Mouse (Mus musculus): Measurements from ENCODE around the gene Selplg. TPM values are rescaled to one million over a fixed set of nuclear protein-coding genes. Genes with fewer than 3 reads are reported as not detected.
A peak's percentile ranks its signal among the peaks of the same experiment; 100 is the strongest.

Selplg gene
- polyA plus RNA-seq, 1 experiment from 2014 or later = 1.7 TPM

DNA sequence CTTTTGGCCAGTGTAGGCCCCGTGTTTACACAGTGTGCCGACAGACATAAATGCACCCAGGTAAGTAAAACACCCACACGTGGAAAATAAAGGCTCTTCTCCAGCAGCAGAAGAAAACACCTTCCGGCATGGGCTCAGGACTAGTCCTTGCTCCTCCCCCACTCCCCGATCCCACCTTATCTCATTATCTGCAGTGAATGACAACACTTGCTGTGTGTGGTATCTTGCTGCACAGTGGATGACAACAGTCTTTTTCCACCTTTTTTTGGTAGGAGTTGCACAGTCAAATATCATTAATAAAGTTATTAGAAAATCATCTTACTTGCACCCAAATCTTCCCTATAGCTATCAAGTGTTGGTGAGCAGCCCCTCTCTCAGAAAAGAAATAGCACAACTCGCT is 32.5 kb upstream of the Selplg start:
- WGBS = 95% methylated on average over 6 of the region's 6 CpGs
- no peak for DNase-seq (ENCODE audit: low spot score)
- Histone ChIP-seq H3K36me3 (peaks cover 64% of the 10 kb centered on the region), H3K27me3 (ENCODE audit: insufficient read depth, poor library complexity, severe bottlenecking) (no peaks in the 10 kb centered on the region), H3K4me3 (no peak overlapping the region), H3K4me1 (replicated peaks) (peaks cover 24% of the 10 kb centered on the region), H3K9me3 (no peaks in the 10 kb centered on the region), H3K27ac (no peak overlapping the region)

DNA sequence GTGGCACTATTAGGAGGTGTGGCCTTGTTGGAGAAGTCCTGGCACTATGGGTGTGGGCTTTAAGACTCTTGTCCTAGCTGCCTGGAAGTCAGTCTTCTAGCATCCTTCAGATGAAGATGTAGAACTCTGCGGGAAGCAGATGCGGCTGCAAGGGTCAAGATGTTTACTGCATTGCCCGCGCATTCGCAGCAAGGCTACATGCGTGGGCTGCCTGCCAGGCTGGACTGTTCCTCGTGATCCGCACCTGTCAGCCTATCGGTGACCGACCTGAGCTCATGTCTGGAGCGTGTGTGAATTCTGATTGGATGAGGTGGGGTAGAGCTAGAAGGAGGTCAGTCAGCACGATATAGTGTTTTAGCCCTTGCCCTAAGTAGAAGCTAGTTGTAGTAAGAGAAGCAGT is 31.6 kb upstream of the Selplg start:
- H3K27me3 ChIP-seq (ENCODE audit: insufficient read depth, poor library complexity, severe bottlenecking) = no peaks in the 10 kb centered on the region
- peaks cover 21% of the 10 kb centered on the region for H3K4me1 ChIP-seq (replicated peaks)
- H3K27ac ChIP-seq = no peak overlapping the region
- WGBS = 97% methylated on average over 12 of the region's 12 CpGs
- H3K4me3 ChIP-seq = no peak overlapping the region
- no peaks in the 10 kb centered on the region for H3K9me3 ChIP-seq
- DNase-seq (ENCODE audit: low spot score) = no peak
- H3K36me3 ChIP-seq = peaks cover 67% of the 10 kb centered on the region

DNA sequence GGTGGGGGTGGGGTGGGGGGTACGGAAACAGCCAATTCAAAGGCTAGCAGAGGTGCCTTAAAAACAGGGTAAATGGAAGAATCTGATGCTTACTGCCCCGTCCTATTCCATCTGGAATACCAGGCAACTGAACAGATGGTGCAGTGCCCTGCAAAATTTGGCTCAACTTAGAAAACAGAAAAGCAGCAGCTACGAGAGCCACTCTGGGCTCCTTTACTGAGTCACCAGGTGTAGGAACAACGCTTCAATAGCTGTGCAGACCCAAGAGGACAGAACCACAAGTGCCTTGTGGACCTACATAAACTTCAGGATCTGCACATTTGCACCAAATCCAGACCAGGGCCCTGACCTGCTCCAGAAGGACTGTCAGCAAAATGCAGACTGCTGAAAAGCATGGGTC is 30.0 kb upstream of the Selplg start:
- no peaks in the 10 kb centered on the region for H3K9me3 ChIP-seq
- peaks cover 21% of the 10 kb centered on the region for H3K4me1 ChIP-seq (replicated peaks)
- DNase-seq (ENCODE audit: low spot score) = no peak
- peaks cover 67% of the 10 kb centered on the region for H3K36me3 ChIP-seq
- H3K27me3 ChIP-seq (ENCODE audit: insufficient read depth, poor library complexity, severe bottlenecking) = no peaks in the 10 kb centered on the region
- WGBS = 90% methylated on average over 4 of the region's 4 CpGs
- peak overlapping the region; percentile 18; the same call in 1 of the 2 replicates for H3K27ac ChIP-seq
- H3K4me3 ChIP-seq = no peak overlapping the region

DNA sequence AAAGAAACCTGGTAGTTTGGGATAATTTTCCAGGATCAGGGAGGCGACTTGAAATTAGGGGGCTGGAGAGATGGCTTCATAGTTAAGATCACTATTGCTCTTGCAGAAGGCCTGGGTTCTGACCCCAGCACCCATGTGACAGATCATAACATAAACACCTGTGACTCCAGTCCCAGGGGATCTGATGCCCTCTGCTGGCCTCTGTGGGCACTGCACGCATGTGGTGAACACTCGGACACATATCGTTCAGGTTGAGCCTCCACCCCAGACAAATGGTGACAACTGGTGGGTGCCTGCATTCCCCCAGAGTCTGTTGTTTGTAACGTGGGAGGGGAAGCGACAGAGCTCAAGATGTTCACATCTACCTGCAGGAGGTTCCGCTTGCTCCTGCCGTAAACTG is 28.9 kb upstream of the Selplg start:
- Histone ChIP-seq H3K36me3 (peaks cover 69% of the 10 kb centered on the region), H3K9me3 (no peaks in the 10 kb centered on the region), H3K27ac (no peak overlapping the region), H3K4me3 (no peak overlapping the region), H3K4me1 (replicated peaks) (peaks cover 33% of the 10 kb centered on the region), H3K27me3 (ENCODE audit: insufficient read depth, poor library complexity, severe bottlenecking) (no peaks in the 10 kb centered on the region)
- WGBS = 94% methylated on average over 8 of the region's 8 CpGs
- no peak for DNase-seq (ENCODE audit: low spot score)

DNA sequence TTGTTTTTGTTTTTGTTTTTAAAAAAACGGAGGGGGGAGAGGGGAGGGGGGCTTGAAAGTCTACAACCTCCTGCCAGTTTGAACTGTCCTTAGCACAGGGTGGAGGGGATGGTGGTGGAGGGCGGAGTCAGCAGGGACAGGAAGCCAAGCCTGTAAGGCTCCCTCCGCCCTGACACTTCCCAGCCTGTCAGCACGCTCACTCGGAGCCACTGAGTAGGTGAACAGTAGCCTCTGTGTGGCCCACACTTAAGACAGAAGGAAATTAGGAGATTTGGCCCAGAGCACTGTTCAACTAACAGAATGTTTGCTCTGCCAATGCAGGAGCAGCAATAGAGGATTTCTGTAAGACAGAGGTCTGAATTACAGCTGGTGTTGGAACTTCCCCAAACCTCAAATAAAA is 26.5 kb upstream of the Selplg start:
- DNase-seq (ENCODE audit: low spot score) = no peak
- Histone ChIP-seq H3K9me3 (no peaks in the 10 kb centered on the region), H3K36me3 (peaks cover 55% of the 10 kb centered on the region), H3K4me1 (replicated peaks) (peaks cover 53% of the 10 kb centered on the region), H3K4me3 (no peak overlapping the region), H3K27me3 (ENCODE audit: insufficient read depth, poor library complexity, severe bottlenecking) (no peaks in the 10 kb centered on the region), H3K27ac (no peak overlapping the region)
- 70% methylated on average over 5 of the region's 5 CpGs for WGBS

DNA sequence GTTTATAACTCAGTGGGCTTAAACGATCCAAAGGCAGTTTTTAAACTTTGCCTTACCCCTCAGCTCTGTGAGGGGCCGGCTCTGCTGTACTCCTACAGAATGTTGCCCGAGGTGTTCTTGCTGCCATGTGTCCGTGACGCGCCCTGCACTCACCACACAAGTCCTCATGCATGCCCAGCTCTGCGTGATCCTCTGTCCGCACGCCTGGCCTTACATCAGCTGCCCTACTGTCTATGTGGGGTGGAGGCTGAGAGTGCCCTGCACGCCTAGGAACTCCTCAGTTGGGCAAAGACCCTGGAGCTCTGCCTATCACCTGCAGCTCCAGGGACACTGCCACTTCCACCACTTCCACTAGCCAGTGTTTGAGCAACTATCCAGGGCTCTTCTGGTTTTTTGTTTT is 26.1 kb upstream of the Selplg start:
- no peaks in the 10 kb centered on the region for H3K27me3 ChIP-seq (ENCODE audit: insufficient read depth, poor library complexity, severe bottlenecking)
- DNase-seq (ENCODE audit: low spot score) = no peak
- H3K27ac ChIP-seq = no peak overlapping the region
- H3K9me3 ChIP-seq = no peaks in the 10 kb centered on the region
- peaks cover 53% of the 10 kb centered on the region for H3K4me1 ChIP-seq (replicated peaks)
- H3K36me3 ChIP-seq = peaks cover 55% of the 10 kb centered on the region
- WGBS = 81% methylated on average over 10 of the region's 10 CpGs
- H3K4me3 ChIP-seq = no peak overlapping the region

DNA sequence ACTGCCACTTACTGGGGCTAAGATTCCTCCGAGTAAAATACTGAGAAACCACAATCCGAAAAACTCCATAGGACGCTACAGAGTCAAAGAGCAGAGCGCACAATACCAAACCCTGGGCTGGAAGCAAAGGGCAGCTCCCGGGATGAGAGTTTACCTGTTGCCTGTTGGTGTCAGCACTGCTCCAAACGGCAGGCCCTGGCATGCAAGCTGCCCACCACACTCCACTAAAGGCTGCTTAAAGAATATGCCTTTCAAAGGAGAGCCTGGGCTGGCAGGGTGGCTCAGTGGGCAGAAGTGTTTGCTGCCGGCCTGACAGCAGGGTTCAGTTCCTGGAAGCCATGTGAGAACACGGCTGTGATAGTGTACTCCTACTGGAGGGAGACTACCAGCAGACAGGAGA is 25.2 kb upstream of the Selplg start:
- Histone ChIP-seq H3K27me3 (ENCODE audit: insufficient read depth, poor library complexity, severe bottlenecking) (no peaks in the 10 kb centered on the region), H3K4me1 (replicated peaks) (peaks cover 53% of the 10 kb centered on the region), H3K9me3 (no peaks in the 10 kb centered on the region), H3K36me3 (peaks cover 54% of the 10 kb centered on the region), H3K27ac (0 out of 2 replicates have a peak overlapping the region, but pooled peaks have one; percentile 36), H3K4me3 (no peak overlapping the region)
- WGBS = 67% methylated on average over 8 of the region's 8 CpGs
- no peak for DNase-seq (ENCODE audit: low spot score)

DNA sequence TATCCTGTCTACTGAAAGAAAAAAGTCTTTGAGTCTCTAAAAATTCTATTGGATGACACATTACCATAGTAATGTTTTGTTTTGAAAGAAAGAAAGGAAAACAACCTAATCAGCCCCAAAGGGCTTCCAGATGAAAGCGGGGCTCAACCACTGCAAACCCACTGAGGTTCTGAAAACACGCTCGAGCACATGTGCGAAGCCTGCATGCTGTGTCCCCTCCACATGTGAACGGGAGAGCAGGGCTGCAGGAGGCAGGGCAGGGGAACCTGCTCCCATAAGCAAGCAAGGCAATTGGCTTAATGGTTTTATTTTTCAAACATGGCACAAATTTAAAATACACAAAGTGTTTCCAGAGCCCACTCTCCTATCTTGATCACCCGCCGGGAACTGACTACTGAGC is 24.2 kb upstream of the Selplg start:
- WGBS = 67% methylated on average over 7 of the region's 7 CpGs
- H3K9me3 ChIP-seq = no peaks in the 10 kb centered on the region
- no peak for DNase-seq (ENCODE audit: low spot score)
- peaks cover 50% of the 10 kb centered on the region for H3K4me1 ChIP-seq (replicated peaks)
- H3K36me3 ChIP-seq = peaks cover 49% of the 10 kb centered on the region
- peak overlapping the region; percentile 36 for H3K27ac ChIP-seq
- H3K27me3 ChIP-seq (ENCODE audit: insufficient read depth, poor library complexity, severe bottlenecking) = no peaks in the 10 kb centered on the region
- H3K4me3 ChIP-seq = no peak overlapping the region

DNA sequence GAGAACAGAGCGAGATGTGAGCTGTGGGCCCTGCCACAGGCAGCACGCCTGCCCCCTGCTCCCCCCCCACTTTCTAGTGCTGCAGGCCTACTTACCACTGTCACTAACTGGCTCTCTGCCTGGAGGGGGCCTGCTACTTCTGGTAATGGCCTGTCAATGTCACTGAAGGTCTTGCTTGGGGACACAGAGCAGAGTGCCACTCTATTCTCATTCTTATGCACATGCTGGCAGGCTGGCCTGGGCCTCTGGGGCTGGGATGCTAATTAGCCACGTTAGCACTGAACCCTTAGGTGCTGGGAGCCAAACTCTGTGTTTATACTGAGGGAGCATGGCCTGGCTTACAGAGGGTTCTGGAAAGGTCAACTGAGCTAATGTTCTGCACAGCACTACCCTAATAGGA is 23.3 kb upstream of the Selplg start:
- DNase-seq (ENCODE audit: low spot score) = peak; percentile 35
- 36% methylated on average over 3 of the region's 3 CpGs for WGBS
- peaks cover 50% of the 10 kb centered on the region for H3K4me1 ChIP-seq (replicated peaks)
- no peaks in the 10 kb centered on the region for H3K9me3 ChIP-seq
- no peak overlapping the region for H3K4me3 ChIP-seq
- H3K27ac ChIP-seq = peak overlapping the region; percentile 36
- peaks cover 49% of the 10 kb centered on the region for H3K36me3 ChIP-seq
- H3K27me3 ChIP-seq (ENCODE audit: insufficient read depth, poor library complexity, severe bottlenecking) = no peaks in the 10 kb centered on the region

DNA sequence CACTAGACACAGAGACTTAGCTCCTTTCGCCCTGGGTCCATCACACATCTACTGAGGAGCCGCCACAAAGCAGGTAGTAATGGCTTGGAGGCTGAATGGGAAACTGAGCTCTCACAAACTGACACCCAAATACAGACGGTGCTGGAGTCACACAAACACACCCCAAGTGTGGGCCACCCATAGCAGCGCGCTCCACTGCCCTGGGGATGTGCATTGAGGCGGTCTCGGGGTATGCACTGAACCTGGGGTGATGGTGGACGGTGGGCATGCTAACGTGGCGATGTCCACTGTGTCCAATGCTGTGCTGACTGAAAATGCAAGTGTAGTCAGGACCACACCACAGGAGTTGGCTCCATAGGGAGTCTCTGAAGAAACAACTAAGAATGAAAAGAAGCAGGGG is 22.7 kb upstream of the Selplg start:
- Histone ChIP-seq H3K27ac (peak overlapping the region; percentile 36), H3K36me3 (peaks cover 50% of the 10 kb centered on the region), H3K4me3 (no peak overlapping the region), H3K27me3 (ENCODE audit: insufficient read depth, poor library complexity, severe bottlenecking) (no peaks in the 10 kb centered on the region), H3K9me3 (no peaks in the 10 kb centered on the region), H3K4me1 (replicated peaks) (peaks cover 50% of the 10 kb centered on the region)
- 90% methylated on average over 10 of the region's 10 CpGs for WGBS
- no peak for DNase-seq (ENCODE audit: low spot score)

DNA sequence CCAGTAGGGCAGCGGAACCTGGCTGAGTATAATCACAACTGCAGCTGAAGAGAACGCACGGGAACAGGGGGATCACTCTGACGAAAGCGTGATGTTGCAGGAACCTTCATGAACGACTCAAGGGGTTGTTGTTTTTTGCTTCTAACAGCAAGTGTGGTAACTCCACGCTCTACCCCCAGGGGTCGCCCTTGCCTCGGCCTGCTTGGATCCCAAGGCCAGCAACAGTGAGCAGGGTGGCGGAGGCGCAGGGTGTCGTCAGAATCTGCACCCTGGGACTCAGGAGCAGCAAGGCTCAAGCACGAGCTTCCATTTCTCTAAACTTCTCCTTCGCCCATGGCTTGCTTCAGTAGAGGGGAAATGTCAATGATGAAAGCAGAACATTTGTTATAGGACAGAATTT is 22.1 kb upstream of the Selplg start:
- WGBS = 49% methylated on average over 14 of the region's 14 CpGs
- no peak overlapping the region for H3K4me3 ChIP-seq
- H3K27me3 ChIP-seq (ENCODE audit: insufficient read depth, poor library complexity, severe bottlenecking) = no peaks in the 10 kb centered on the region
- H3K4me1 ChIP-seq (replicated peaks) = peaks cover 49% of the 10 kb centered on the region
- H3K36me3 ChIP-seq = peaks cover 52% of the 10 kb centered on the region
- H3K27ac ChIP-seq = no peak overlapping the region
- no peaks in the 10 kb centered on the region for H3K9me3 ChIP-seq
- DNase-seq (ENCODE audit: low spot score) = peak; percentile 77

DNA sequence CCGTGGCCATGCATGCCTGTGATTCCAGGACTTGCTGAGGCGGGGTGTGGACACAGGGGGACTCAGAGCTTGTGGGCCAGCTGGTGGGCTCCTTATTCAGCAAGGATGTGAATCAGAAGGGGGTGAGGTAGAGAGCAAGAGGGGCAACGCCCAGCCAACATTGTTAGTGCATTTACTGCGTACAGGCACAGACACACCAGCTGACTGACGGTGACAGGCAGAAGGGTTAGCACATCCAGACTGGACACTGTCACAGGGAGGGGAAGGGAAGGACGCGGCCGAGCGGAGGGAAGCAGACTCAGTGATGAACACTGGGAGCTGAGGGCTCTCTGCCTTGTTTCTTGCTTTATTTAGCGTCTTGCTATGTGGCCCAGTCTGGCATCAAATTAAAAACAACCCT is 21.1 kb upstream of the Selplg start:
- DNase-seq (ENCODE audit: low spot score) = no peak
- no peaks in the 10 kb centered on the region for H3K9me3 ChIP-seq
- H3K27ac ChIP-seq = no peak overlapping the region
- H3K4me1 ChIP-seq (replicated peaks) = peaks cover 39% of the 10 kb centered on the region
- WGBS = 92% methylated on average over 10 of the region's 10 CpGs
- H3K27me3 ChIP-seq (ENCODE audit: insufficient read depth, poor library complexity, severe bottlenecking) = no peaks in the 10 kb centered on the region
- H3K36me3 ChIP-seq = peaks cover 62% of the 10 kb centered on the region
- H3K4me3 ChIP-seq = no peak overlapping the region

DNA sequence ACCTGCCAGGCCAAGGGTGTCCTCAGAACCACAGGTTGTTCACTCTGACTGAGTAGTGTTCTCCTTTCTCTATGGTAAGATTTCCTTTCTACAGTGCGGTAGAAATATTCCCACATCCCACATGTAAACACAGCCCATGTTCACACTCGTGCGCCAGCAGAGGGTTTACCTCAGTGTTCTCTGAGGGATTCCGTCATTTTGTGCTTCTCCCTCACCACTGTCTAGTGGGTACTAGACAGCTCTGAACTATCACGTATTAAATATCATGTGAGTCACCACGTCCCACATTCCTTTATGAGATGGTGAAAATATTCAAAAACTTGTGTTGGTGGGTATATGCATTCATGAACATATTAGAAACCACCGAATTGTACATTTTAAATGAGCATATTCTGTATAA is 20.0 kb upstream of the Selplg start:
- H3K27me3 ChIP-seq (ENCODE audit: insufficient read depth, poor library complexity, severe bottlenecking) = no peaks in the 10 kb centered on the region
- no peak overlapping the region for H3K4me3 ChIP-seq
- H3K36me3 ChIP-seq = peaks cover 72% of the 10 kb centered on the region
- peaks cover 33% of the 10 kb centered on the region for H3K4me1 ChIP-seq (replicated peaks)
- WGBS = 94% methylated on average over 7 of the region's 7 CpGs
- H3K9me3 ChIP-seq = no peaks in the 10 kb centered on the region
- no peak for DNase-seq (ENCODE audit: low spot score)
- no peak overlapping the region for H3K27ac ChIP-seq

DNA sequence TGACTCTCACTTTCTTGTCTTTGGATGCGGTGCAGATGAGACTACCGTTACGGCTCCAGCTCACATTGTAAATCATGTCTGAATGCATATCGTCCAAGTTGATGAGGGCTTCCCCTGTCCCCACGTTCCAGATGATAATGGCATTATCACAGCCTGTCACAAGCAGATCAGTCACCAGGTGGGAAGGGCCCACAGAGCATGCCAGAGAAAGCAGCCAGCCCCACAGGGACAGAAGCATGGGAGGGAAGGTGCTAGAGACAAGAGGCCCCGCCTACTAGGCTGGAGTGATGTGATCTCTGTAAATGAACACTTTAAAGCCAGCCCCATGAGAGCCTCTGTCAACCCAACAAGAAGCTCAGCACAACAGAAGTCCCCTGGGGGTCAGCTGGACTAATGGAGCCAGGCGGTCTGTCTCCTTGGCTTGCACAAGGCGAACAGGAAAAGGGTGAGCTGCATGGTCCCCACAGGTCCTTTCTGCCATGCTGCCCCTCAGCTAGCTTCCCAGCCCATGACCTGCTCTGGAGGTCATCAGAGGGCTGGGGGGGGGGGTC is 18.3 kb upstream of the Selplg start:
- no peak overlapping the region for H3K27ac ChIP-seq
- H3K4me1 ChIP-seq (replicated peaks) = peaks cover 15% of the 10 kb centered on the region
- H3K9me3 ChIP-seq = no peaks in the 10 kb centered on the region
- peaks cover 85% of the 10 kb centered on the region for H3K36me3 ChIP-seq
- H3K4me3 ChIP-seq = no peak overlapping the region
- no peaks in the 10 kb centered on the region for H3K27me3 ChIP-seq (ENCODE audit: insufficient read depth, poor library complexity, severe bottlenecking)
- WGBS = 87% methylated on average over 8 of the region's 8 CpGs
- DNase-seq (ENCODE audit: low spot score) = no peak
